Mouse (Mus musculus) limb, embryonic 11.5 days (tissue): ENCODE results near the gene Fcho1. TPM values are rescaled to one million over a fixed set of nuclear protein-coding genes. Genes with fewer than 3 reads are reported as not detected.

ENCODE experiments used
- ATAC-seq: fragments of 200-750 bp; cut with Nextera tagmentation; 2 replicates; pipeline ENCODE4 v1.8.0; 2017; ENCODE audit warnings: low read depth; ENCODE audit not compliant: insufficient number of reproducible peaks, low FRiP score, low TSS enrichment
- DNase-seq: peaks from one replicate; pipeline ENCODE4 v3.0.0-alpha.2; 2015; ENCODE audit warnings: low spot score
- H3K27ac ChIP-seq: fragments of 300-500 bp; sonication (generic); replicated peaks from 2 replicates; pipeline ENCODE4 v1.5.1; 2014; ENCODE audit warnings: low read depth, mild to moderate bottlenecking, low read length
- H3K27me3 ChIP-seq: fragments of 300-500 bp; sonication (generic); 2 replicates; pipeline ENCODE4 v1.6.1; 2014; ENCODE audit warnings: mild to moderate bottlenecking, low read length, mixed read lengths; ENCODE audit not compliant: control insufficient read depth, insufficient read depth
- H3K36me3 ChIP-seq: fragments of 300-500 bp; sonication (generic); 2 replicates; pipeline ENCODE4 v1.6.1; 2014; ENCODE audit warnings: mild to moderate bottlenecking, low read length, moderate library complexity, mixed read lengths; ENCODE audit not compliant: control insufficient read depth, insufficient read depth
- H3K4me1 ChIP-seq: fragments of 300-500 bp; sonication (generic); 2 replicates; pipeline ENCODE4 v1.6.1; 2014; ENCODE audit warnings: low read length, mixed read lengths; ENCODE audit not compliant: control insufficient read depth, insufficient read depth
- H3K4me2 ChIP-seq: fragments of 300-500 bp; sonication (generic); 2 replicates; pipeline ENCODE4 v1.6.1; 2014; ENCODE audit warnings: low read depth, mild to moderate bottlenecking, moderate library complexity; ENCODE audit not compliant: severe bottlenecking
- H3K4me3 ChIP-seq: fragments of 300-500 bp; sonication (generic); 2 replicates; pipeline ENCODE4 v1.5.1; 2014; ENCODE audit warnings: low read depth, low read length
- H3K9ac ChIP-seq: fragments of 300-500 bp; sonication (generic); 2 replicates; pipeline ENCODE4 v1.6.1; 2014; ENCODE audit warnings: mild to moderate bottlenecking, low read length
- H3K9me3 ChIP-seq: fragments of 300-500 bp; sonication (generic); 2 replicates; pipeline ENCODE4 v1.6.1; 2016; ENCODE audit warnings: low read length; ENCODE audit not compliant: control insufficient read depth
- WGBS: fragments of 180-500 bp; shearing (Covaris S2); extraction: QIAGEN DNeasy Blood & Tissue Kit; methylation state at CpG from one replicate; pipeline ENCODE4 v1.1.7; 2014; 5-methylcytosine and 5-hydroxymethylcytosine counted together
- polyA plus RNA-seq: library from polyadenylated mRNA; unstranded; fragments of >200 nt; fragmentation: Nextera tagmentation; extraction: Ambion mirVana; gene quantifications from 2 replicates; pipeline ENCODE4 v1.2.1, GENCODE M21; 2014

Fcho1 gene
- polyA plus RNA-seq, 1 experiment from 2014 or later = 3.4 TPM

DNA sequence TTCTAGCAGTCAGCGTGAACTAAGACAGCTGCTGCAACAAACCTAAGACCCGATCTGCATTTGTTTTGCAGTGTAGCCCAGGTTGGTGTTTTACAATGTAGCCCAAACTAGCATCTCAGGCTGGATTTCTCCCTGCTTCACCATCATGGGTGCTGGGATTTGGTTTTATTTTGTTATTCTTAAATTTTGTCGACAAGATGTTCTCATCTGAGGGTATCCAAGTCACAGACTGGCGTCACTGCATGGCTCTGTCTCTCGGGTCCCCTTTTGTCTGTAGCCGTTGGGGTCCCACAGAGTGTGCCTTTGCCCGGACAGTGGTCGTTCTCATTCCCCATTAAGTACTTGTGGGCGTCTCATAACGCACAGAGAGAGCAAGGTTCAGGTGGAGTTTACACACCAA, 40.8 kb downstream of the Fcho1 start:
- H3K4me2 ChIP-seq = no peak overlapping the region

DNA sequence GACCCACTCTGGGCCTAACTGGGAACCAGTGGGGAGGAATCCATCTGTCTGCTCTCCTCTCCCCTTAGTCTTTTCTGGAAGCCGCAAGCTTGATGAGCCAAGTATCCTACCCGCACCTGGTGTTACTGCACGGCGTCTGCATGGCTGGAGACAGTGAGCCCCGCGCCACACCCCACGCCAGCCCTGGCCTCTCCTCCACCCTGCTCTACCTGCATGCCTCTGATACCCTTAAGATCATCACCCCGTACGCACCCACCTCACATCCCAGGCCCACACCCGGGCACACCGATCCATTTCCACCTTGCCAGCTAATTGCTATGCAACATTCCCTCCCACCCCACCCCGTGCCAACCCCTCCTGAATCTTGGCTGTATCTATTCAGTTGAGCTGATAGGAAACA, 42.7 kb downstream of the Fcho1 start:
- Histone ChIP-seq H3K4me3 (no peak overlapping the region), H3K9ac (no peak overlapping the region), H3K27ac (no peak overlapping the region), H3K36me3 (no peaks in the 10 kb centered on the region; the same call in 1 of the 2 replicates), H3K4me1 (peaks cover 14% of the 10 kb centered on the region), H3K27me3 (peaks cover 100% of the 10 kb centered on the region), H3K4me2 (no peak overlapping the region), H3K9me3 (no peaks in the 10 kb centered on the region)
- no peak for DNase-seq
- 69% methylated on average over 12 of the region's 12 CpGs for WGBS
- no peak for ATAC-seq

More for the DNA sequence above, 40.8 kb downstream of the Fcho1 start:
- 20% methylated on average over 10 of the region's 10 CpGs for WGBS
- no peaks in the 10 kb centered on the region for H3K36me3 ChIP-seq
- H3K4me1 ChIP-seq = peaks cover 17% of the 10 kb centered on the region
- H3K27me3 ChIP-seq = peaks cover 100% of the 10 kb centered on the region
- no peak overlapping the region for H3K9ac ChIP-seq
- DNase-seq (no peak), ATAC-seq (no peak)
- H3K9me3 ChIP-seq = no peaks in the 10 kb centered on the region
- H3K27ac ChIP-seq = no peak overlapping the region
- no peak overlapping the region for H3K4me3 ChIP-seq

DNA sequence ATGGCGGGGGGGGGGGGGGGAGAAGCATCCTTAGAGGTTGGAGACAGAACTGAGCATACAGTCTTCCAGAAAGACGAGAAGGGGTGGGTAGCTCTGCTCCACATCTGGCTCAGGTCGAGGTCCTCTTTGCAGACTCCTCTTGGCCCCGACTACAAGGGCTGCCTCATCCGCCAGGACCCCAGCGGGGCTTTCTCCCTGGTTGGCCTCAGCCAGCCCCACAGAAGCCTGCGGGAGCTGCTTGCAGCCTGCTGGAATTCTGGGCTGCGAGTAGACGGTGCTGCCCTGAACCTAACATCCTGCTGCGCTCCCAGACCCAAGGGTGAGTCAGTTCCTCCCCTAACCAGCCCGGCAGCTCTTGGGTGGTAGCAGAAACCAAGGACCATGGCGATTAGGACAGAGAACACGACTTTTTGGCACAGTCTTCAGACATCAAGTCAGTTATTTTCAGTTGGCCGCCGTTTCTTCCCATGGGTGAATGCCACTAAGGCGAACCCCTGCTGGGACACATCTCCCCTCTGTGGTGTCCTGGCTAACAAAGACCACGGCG, 44.1 kb downstream of the Fcho1 start:
- WGBS = 4% methylated on average over 18 of the region's 18 CpGs
- DNase-seq = no peak

DNA sequence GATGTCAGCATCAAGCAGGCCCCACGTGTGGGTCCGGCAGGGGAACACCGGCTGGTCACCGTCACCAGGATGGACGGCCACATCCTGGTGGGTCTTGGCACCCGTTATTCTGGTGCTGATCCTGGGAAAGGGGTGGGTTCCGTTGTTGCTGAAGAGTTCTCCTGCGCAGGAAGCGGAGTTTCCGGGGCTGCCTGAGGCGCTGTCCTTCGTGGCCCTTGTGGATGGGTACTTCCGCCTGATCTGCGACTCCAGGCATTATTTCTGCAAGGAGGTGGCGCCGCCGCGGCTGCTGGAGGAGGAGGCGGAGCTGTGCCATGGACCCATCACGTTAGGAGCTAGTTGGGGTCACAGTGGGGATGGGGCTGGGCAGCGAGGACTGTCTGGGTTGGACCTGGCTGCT, 45.0 kb downstream of the Fcho1 start:
- WGBS = 3% methylated on average over 21 of the region's 21 CpGs
- Histone ChIP-seq H3K4me1 (0 out of 2 replicates have a peak, but pooled peaks cover 4% of the 10 kb centered on the region), H3K4me2 (no peak overlapping the region), H3K4me3 (no peak overlapping the region), H3K36me3 (no peaks in the 10 kb centered on the region; the same call in 1 of the 2 replicates), H3K27ac (no peak overlapping the region), H3K9me3 (no peaks in the 10 kb centered on the region), H3K27me3 (peaks cover 84% of the 10 kb centered on the region), H3K9ac (no peak overlapping the region)
- ATAC-seq (no peak), DNase-seq (no peak)

More for the DNA sequence above, 44.1 kb downstream of the Fcho1 start:
- no peak overlapping the region for H3K27ac ChIP-seq
- ATAC-seq = no peak
- no peak overlapping the region for H3K4me3 ChIP-seq
- no peak overlapping the region for H3K4me2 ChIP-seq
- H3K36me3 ChIP-seq = no peaks in the 10 kb centered on the region; the same call in 1 of the 2 replicates
- no peaks in the 10 kb centered on the region for H3K9me3 ChIP-seq
- H3K27me3 ChIP-seq = peaks cover 89% of the 10 kb centered on the region
- H3K4me1 ChIP-seq = peaks cover 11% of the 10 kb centered on the region
- H3K9ac ChIP-seq = no peak overlapping the region

DNA sequence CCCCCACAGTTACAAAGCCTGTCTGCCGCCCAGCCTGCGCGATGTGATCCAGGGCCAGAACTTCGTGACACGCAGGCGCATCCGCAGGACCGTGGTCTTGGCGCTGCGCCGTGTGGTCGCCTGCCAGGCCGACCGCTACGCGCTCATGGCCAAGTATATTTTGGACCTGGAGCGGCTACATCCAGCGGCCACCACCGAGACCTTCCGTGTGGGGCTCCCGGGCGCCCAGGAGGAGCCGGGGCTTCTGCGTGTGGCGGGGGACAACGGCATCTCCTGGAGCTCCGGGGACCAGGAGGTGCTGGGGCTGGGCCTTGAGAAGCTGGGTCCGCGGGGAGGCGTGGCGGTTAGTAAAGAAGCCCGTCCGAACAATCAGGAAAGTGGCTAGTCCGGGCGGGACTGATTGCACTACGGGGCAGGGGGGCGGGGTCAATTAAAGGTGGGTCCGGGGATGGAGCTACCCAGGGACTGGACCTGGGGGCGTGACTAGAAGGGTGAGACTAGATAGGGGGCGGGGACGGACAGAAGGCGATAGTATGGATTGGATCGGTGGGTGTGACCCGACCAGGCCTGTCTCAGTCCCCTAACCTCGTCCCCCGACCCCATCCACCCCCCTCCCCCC, 45.9 kb downstream of the Fcho1 start:
- ATAC-seq = peak; percentile 4; the same call in 1 of the 2 replicates
- Histone ChIP-seq H3K27me3 (peaks cover 78% of the 10 kb centered on the region), H3K4me1 (0 out of 2 replicates have a peak, but pooled peaks cover 4% of the 10 kb centered on the region), H3K36me3 (no peaks in the 10 kb centered on the region; the same call in 1 of the 2 replicates), H3K9me3 (no peaks in the 10 kb centered on the region), H3K4me3 (peak overlapping the region; percentile 4), H3K4me2 (peak overlapping the region; percentile 33), H3K9ac (no peak overlapping the region), H3K27ac (no peak overlapping the region)
- no peak for DNase-seq
- WGBS = 3% methylated on average over 45 of the region's 46 CpGs

DNA sequence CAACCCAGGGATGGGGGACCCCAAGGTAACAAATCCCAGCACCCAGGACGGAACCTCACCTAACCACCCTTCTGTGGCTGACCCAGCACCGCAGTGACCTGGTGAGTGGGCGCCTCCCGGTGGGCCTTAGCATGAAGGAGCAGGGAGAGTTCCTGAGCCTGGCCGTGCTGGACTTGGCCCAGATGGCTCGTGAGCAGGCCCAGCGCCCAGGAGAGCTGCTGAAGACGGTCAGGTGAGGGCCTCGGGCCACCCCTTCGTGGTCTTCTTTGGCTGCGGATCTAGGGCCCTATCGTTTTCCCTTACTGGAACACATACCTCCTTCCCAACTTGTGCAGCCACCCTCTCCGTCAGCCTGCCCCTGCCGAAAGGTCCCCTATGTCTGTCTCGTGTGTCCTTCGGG, 46.4 kb downstream of the Fcho1 start:
- no peak overlapping the region for H3K27ac ChIP-seq
- H3K9ac ChIP-seq = no peak overlapping the region
- H3K36me3 ChIP-seq = no peaks in the 10 kb centered on the region; the same call in 1 of the 2 replicates
- peak overlapping the region; percentile 4 for H3K4me3 ChIP-seq
- peaks cover 73% of the 10 kb centered on the region for H3K27me3 ChIP-seq
- H3K9me3 ChIP-seq = no peaks in the 10 kb centered on the region
- H3K4me2 ChIP-seq = peak overlapping the region; percentile 33
- no peak for ATAC-seq
- 0 out of 2 replicates have a peak, but pooled peaks cover 4% of the 10 kb centered on the region for H3K4me1 ChIP-seq
- DNase-seq = no peak
- 8% methylated on average over 16 of the region's 16 CpGs for WGBS

DNA sequence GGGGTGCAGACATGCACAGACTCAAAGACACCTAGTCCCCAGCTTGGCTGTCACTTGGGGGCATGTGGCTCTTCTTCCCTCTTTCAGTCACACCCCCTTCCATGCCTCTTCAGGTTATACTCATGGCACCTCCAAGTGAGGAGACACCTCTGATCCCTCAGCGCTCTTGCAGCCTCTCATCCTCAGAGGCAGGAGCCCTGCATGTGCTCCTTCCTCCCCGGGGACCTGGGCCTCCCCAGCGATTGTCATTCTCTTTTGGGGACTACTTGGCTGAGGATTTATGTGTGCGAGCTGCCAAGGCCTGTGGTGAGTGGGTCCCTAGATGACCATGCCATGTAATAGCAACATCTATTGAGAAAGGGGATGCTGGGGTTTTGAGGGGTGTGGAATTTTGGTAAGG, 47.3 kb downstream of the Fcho1 start:
- no peak overlapping the region for H3K4me3 ChIP-seq

DNA sequence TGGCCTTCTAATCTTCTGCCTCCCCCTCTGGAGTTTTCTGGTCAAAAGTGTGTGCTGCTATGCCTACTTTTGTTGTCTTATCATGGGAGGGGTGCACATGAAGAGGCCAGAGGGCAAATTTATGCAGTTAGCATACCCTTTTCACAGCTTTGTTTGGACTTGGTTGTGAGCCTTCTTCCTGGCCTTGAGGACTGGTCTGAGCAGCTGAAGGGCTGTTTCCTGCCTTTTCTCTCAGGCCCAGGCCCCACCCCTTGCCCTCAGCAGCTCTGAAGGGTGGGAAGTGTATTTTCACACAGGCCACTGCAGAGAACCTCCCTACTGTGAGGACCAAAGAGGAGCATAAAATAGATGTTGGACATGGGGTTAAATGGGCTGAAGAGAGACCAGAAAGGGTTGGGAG, 48.0 kb downstream of the Fcho1 start:
- Histone ChIP-seq H3K4me1 (0 out of 2 replicates have a peak, but pooled peaks cover 4% of the 10 kb centered on the region), H3K27ac (no peak overlapping the region), H3K36me3 (no peaks in the 10 kb centered on the region; the same call in 1 of the 2 replicates), H3K4me3 (no peak overlapping the region), H3K9ac (no peak overlapping the region), H3K27me3 (peaks cover 57% of the 10 kb centered on the region), H3K4me2 (no peak overlapping the region), H3K9me3 (no peaks in the 10 kb centered on the region)
- DNase-seq (no peak), ATAC-seq (no peak)

More for the DNA sequence above, 47.3 kb downstream of the Fcho1 start:
- Histone ChIP-seq H3K9ac (no peak overlapping the region), H3K9me3 (no peaks in the 10 kb centered on the region), H3K4me2 (no peak overlapping the region), H3K36me3 (no peaks in the 10 kb centered on the region; the same call in 1 of the 2 replicates), H3K4me1 (0 out of 2 replicates have a peak, but pooled peaks cover 4% of the 10 kb centered on the region), H3K27ac (no peak overlapping the region), H3K27me3 (peaks cover 64% of the 10 kb centered on the region)
- ATAC-seq = no peak
- 54% methylated on average over 4 of the region's 4 CpGs for WGBS
- DNase-seq = no peak
